Mouse (Mus musculus) frontal cortex, adult 2 months (tissue): ENCODE results near the gene Atoh7. TPM values are rescaled to one million over a fixed set of nuclear protein-coding genes. Genes with fewer than 3 reads are reported as not detected.
"Not testable (repeated sequence)": the region's sequence is repeated elsewhere in the genome, so short reads cannot be mapped to it uniquely, and the experiment has no call there.

Experiments used
- DNase-seq, 2 experiments: peaks; one replicate each; pipeline ENCODE4 v3.0.0; 2022; ENCODE audit warnings: low spot score in 1 of 2; ENCODE audit errors: extremely low spot score in 1 of 2
- polyA plus RNA-seq: library from polyadenylated mRNA; depleted of rRNA; stranded (reverse); fragments of >200 nt; gene quantifications from 2 replicates; pipeline ENCODE4 v1.2.3, GENCODE M21; 2012; rRNA removed

Gene Atoh7
- 2.2 and 2.4 TPM in 2 replicates for polyA plus RNA-seq

- peak; percentile 37 to 62 for DNase-seq
These were observed at the start of gene Atoh7 for GRCm38 (mm10) chr10:63099521-63099920. TSS of gene Atoh7 (plus strand) at chr10:63099651.

- no peak for DNase-seq
These were observed 48.2 kb upstream of the Atoh7 start for GRCm38 (mm10) chr10:63051267-63051666.

GRCm38 (mm10) chr10:63052011-63052410 lies 47.4 kb upstream of the Atoh7 start:
- no peak for DNase-seq

GRCm38 (mm10) chr10:63053007-63053406 lies 46.4 kb upstream of the Atoh7 start:
- DNase-seq = no peak

- DNase-seq = not testable (repeated sequence)
These were observed 45.4 kb upstream of the Atoh7 start for GRCm38 (mm10) chr10:63054071-63054470.

- DNase-seq = no peak
These were observed 44.9 kb upstream of the Atoh7 start for GRCm38 (mm10) chr10:63054586-63054985.

GRCm38 (mm10) chr10:63056966-63057750 lies 42.3 kb upstream of the Atoh7 start:
- DNase-seq = no peak

GRCm38 (mm10) chr10:63059862-63060261 lies 39.6 kb upstream of the Atoh7 start, which contains the start of gene Pbld1:
TSS of gene Pbld1 (plus strand) at chr10:63060162.
- no peak for DNase-seq

- no peak for DNase-seq
These were observed 39.0 kb upstream of the Atoh7 start for GRCm38 (mm10) chr10:63060406-63060805.

- no peak for DNase-seq
These were observed 38.2 kb upstream of the Atoh7 start for GRCm38 (mm10) chr10:63061266-63061665.

- no peak for DNase-seq
These were observed 36.8 kb upstream of the Atoh7 start for GRCm38 (mm10) chr10:63062696-63063095.

GRCm38 (mm10) chr10:63063365-63063764 lies 36.1 kb upstream of the Atoh7 start:
- DNase-seq = no peak

GRCm38 (mm10) chr10:63064516-63064915 lies 34.9 kb upstream of the Atoh7 start:
- DNase-seq = no peak

GRCm38 (mm10) chr10:63065561-63065960 lies 33.9 kb upstream of the Atoh7 start:
- DNase-seq = no peak

GRCm38 (mm10) chr10:63065988-63066387 lies 33.5 kb upstream of the Atoh7 start:
- peak; percentile 28 to 88 for DNase-seq

GRCm38 (mm10) chr10:63086304-63086703 lies 13.1 kb upstream of the Atoh7 start:
- DNase-seq = no peak

- no peak for DNase-seq
These were observed 10.2 kb upstream of the Atoh7 start for GRCm38 (mm10) chr10:63089103-63089757.

GRCm38 (mm10) chr10:63089758-63090571 lies 9.5 kb upstream of the Atoh7 start:
- DNase-seq = peak in 1 of 2 experiments; percentile 31

GRCm38 (mm10) chr10:63091915-63092314 lies 7.5 kb upstream of the Atoh7 start:
- no peak for DNase-seq

- DNase-seq = no peak
These were observed 6.6 kb upstream of the Atoh7 start for GRCm38 (mm10) chr10:63092616-63093550.
